Mouse (Mus musculus) hindbrain, embryonic 10.5 days (tissue): Measurements from ENCODE around the gene Srgap2. TPM values are rescaled to one million over a fixed set of nuclear protein-coding genes. Genes with fewer than 3 reads are reported as not detected.
A peak's percentile ranks its signal among the peaks of the same experiment; 100 is the strongest.

ENCODE experiments used
- DNase-seq: peaks from one replicate; pipeline ENCODE4 v3.0.0-alpha.2; 2017; ENCODE audit warnings: low spot score
- H3K27ac ChIP-seq: fragments of 300-500 bp; sonication (generic); 2 replicates; pipeline ENCODE4 v1.5.1; 2016; ENCODE audit warnings: mild to moderate bottlenecking, moderate library complexity
- H3K27me3 ChIP-seq: fragments of 300-500 bp; sonication (generic); 2 replicates; pipeline ENCODE4 v1.6.1; 2016; ENCODE audit warnings: mild to moderate bottlenecking; ENCODE audit not compliant: poor library complexity, insufficient read depth, severe bottlenecking
- H3K36me3 ChIP-seq: fragments of 300-500 bp; sonication (generic); 2 replicates; pipeline ENCODE4 v1.6.1; 2016; ENCODE audit warnings: mild to moderate bottlenecking, moderate library complexity
- H3K4me1 ChIP-seq: fragments of 300-500 bp; sonication (generic); replicated peaks from 2 replicates; pipeline ENCODE4 v1.6.1; 2016; ENCODE audit warnings: mild to moderate bottlenecking
- H3K4me3 ChIP-seq: fragments of 300-500 bp; sonication (generic); 2 replicates; pipeline ENCODE4 v1.5.1; 2016; ENCODE audit warnings: mild to moderate bottlenecking, moderate library complexity
- H3K9me3 ChIP-seq: fragments of 300-500 bp; sonication (generic); 2 replicates; pipeline ENCODE4 v1.6.1; 2016; ENCODE audit warnings: mild to moderate bottlenecking, moderate library complexity
- WGBS: fragments of 180-500 bp; shearing (Covaris S2); methylation state at CpG from one replicate; pipeline ENCODE4 v1.1.7; 2016; 5-methylcytosine and 5-hydroxymethylcytosine counted together
- polyA plus RNA-seq: library from polyadenylated mRNA; unstranded; fragments of >200 nt; fragmentation: Nextera tagmentation; extraction: Ambion mirVana; gene quantifications from 2 replicates; pipeline ENCODE4 v1.2.1, GENCODE M21; 2016

Gene Srgap2
- polyA plus RNA-seq, 1 experiment from 2014 or later: 17.2 TPM

DNA sequence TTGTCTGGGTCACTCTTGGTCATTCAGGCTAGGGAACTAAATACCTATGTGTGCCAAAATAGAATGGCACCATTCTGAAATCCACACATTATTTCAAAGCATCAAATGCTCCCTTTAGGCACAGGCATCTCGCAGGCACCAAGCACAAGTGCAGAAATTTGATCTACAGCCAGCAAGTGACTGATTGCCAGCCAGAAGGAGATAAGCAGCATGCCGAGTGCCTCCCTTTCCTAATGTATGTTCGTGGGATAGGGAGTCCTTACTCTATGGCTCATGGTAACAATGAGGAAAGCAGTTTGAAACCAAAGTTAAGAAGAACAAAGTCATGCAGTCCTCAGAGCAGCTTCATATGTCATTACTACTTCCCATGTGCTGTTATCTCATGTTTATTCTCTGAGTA lies 107.8 kb downstream of the Srgap2 start:
- DNase-seq: no peak
- Histone ChIP-seq H3K36me3 (no peaks in the 10 kb centered on the region), H3K4me1 (0 out of 2 replicates have a peak, but pooled peaks cover 10% of the 10 kb centered on the region), H3K27me3 (no peaks in the 10 kb centered on the region), H3K9me3 (no peaks in the 10 kb centered on the region), H3K27ac (no peak overlapping the region), H3K4me3 (no peak overlapping the region)
- 60% methylated on average over 3 of the region's 3 CpGs for WGBS

GRCm38 (mm10) chr1:131417821-131418660 lies 109.1 kb downstream of the Srgap2 start:
- H3K4me3 ChIP-seq: no peak overlapping the region
- 87% methylated on average over 5 of the region's 5 CpGs for WGBS
- 0 out of 2 replicates have a peak, but pooled peaks cover 10% of the 10 kb centered on the region for H3K4me1 ChIP-seq
- H3K36me3 ChIP-seq: no peaks in the 10 kb centered on the region
- no peaks in the 10 kb centered on the region for H3K9me3 ChIP-seq
- H3K27me3 ChIP-seq: no peaks in the 10 kb centered on the region
- DNase-seq: no peak
- H3K27ac ChIP-seq: no peak overlapping the region

- H3K4me1 ChIP-seq: 0 out of 2 replicates have a peak, but pooled peaks cover 10% of the 10 kb centered on the region
- no peaks in the 10 kb centered on the region for H3K9me3 ChIP-seq
- no peaks in the 10 kb centered on the region for H3K36me3 ChIP-seq
- no peak overlapping the region for H3K4me3 ChIP-seq
- no peak overlapping the region for H3K27ac ChIP-seq
- no peak for DNase-seq
- 73% methylated on average over 5 of the region's 5 CpGs for WGBS
- H3K27me3 ChIP-seq: no peaks in the 10 kb centered on the region
Observed at GRCm38 (mm10) chr1:131417059-131417750, 109.9 kb downstream of the Srgap2 start.

DNA sequence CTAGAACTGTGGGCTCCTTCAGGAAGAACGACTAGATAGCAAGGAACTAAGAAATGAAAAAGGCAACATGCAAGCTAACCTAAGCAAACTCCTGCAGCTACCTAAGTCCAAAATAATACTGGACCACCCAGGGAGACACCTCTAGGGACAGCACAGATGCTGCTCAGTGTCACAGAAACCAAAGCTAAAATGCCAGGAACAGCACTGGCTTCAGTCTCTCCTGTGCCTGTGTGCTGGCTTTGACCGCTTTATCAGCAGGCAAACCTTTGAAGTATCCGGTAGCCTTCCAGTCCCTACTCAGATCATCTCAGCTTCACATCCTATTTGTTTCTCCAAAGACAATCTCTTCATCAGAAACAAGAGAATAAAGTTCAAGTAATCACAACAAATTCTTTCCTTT lies 123.6 kb downstream of the Srgap2 start:
- 80% methylated on average over 3 of the region's 3 CpGs for WGBS

GRCm38 (mm10) chr1:131400844-131401243 lies 126.3 kb downstream of the Srgap2 start:
- Histone ChIP-seq H3K27me3 (no peaks in the 10 kb centered on the region), H3K4me1 (no peaks in the 10 kb centered on the region), H3K4me3 (no peak overlapping the region), H3K27ac (no peak overlapping the region), H3K36me3 (no peaks in the 10 kb centered on the region), H3K9me3 (no peaks in the 10 kb centered on the region)
- 88% methylated on average over 3 of the region's 3 CpGs for WGBS
- no peak for DNase-seq

More for the DNA sequence above, 123.6 kb downstream of the Srgap2 start:
- Histone ChIP-seq H3K4me3 (no peak overlapping the region), H3K9me3 (no peaks in the 10 kb centered on the region), H3K4me1 (no peaks in the 10 kb centered on the region), H3K27ac (no peak overlapping the region), H3K27me3 (no peaks in the 10 kb centered on the region), H3K36me3 (no peaks in the 10 kb centered on the region)
- no peak for DNase-seq

DNA sequence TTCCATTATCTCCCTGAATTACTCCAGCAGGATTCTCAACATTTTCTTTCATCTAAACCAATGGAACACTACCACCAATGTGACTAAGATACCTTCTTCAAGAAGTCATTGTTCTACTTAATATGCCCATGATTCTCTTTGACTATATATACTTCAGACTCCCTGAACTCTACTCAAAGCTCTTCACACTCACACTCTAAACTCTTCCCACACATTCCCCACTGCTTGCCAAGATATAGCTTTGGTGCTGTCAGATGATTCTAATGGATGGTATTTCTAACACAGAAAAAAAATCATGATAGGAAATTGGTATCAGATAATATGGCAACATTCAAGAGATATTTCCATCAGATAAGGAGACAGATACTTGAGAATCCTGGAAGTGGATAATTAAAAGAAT lies 129.0 kb downstream of the Srgap2 start:
- no peaks in the 10 kb centered on the region for H3K36me3 ChIP-seq
- H3K9me3 ChIP-seq: no peaks in the 10 kb centered on the region
- H3K4me1 ChIP-seq: no peaks in the 10 kb centered on the region
- no peak for DNase-seq
- no peak overlapping the region for H3K4me3 ChIP-seq
- H3K27ac ChIP-seq: no peak overlapping the region
- H3K27me3 ChIP-seq: no peaks in the 10 kb centered on the region

DNA sequence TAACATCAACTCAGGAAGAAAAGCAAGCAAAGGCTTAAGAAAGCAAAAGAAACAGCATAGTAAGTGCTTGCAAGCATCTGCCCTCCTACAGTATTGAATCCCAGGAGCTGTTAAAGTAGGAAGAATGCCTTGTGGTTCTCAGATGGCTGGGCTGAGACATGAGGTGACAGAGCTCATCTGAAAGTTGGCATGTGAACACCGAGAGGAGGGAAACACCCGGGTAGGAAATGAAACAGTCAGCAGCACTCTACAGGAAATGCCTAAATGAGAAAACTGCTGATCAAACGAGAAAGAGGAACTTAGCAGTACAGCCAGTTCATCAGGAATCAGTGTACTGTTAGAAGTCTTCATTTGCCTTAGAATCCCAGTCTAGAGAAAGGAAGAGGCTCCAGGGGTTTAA lies 142.7 kb downstream of the Srgap2 start:
- Histone ChIP-seq H3K4me1 (peaks cover under 1% of the 10 kb centered on the region), H3K36me3 (0 out of 2 replicates have a peak, but pooled peaks cover 5% of the 10 kb centered on the region), H3K9me3 (no peaks in the 10 kb centered on the region), H3K27me3 (no peaks in the 10 kb centered on the region), H3K4me3 (no peak overlapping the region), H3K27ac (no peak overlapping the region)
- WGBS: 68% methylated on average over 3 of the region's 3 CpGs
- no peak for DNase-seq

DNA sequence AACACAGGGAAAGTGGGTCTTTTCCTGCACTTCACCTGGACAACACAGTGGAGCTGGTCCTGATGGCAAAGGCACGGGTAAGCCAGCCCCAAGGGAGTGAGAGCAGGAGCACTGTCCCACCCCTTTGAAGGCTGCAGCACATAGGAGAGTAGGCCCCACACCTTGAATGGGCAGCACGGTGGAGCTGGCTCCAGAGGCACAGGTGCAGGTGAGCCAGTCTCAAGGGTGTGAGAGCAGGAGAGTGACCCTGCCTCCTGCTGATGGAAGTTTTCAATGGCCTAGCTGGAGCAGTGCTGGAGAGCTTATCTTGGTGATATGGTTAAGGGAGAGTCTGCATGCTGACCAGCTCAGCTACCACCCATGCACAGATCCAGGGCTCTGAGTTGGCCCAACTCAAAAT lies 145.0 kb downstream of the Srgap2 start:
- Histone ChIP-seq H3K27ac (no peak overlapping the region), H3K36me3 (peaks cover 17% of the 10 kb centered on the region), H3K4me1 (peaks cover 9% of the 10 kb centered on the region), H3K27me3 (no peaks in the 10 kb centered on the region), H3K9me3 (0 out of 2 replicates have a peak, but pooled peaks cover 6% of the 10 kb centered on the region), H3K4me3 (no peak overlapping the region)
- no peak for DNase-seq
- 84% methylated on average over 2 of the region's 2 CpGs for WGBS

DNA sequence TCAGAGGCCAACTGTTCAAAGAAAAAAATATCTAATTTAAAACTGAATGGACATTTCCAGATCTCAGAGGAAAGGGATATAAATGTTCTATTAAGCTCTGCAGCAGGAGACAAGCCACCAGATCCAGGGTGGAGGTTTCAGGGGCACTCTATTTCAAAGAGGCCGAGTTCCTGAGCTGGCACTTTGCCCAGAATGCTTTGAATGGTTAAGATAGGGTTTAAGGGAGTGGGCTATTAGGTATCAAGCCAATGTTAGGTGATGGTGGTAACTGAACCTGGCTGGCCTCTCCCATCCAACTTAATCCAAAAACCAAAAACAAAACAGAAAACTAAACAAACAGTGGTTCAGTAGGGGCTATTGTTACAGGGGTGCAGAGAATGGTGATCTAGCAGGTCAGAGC lies 146.9 kb downstream of the Srgap2 start:
- Histone ChIP-seq H3K4me3 (no peak overlapping the region), H3K27me3 (no peaks in the 10 kb centered on the region), H3K27ac (no peak overlapping the region), H3K36me3 (peaks cover 17% of the 10 kb centered on the region), H3K9me3 (0 out of 2 replicates have a peak, but pooled peaks cover 6% of the 10 kb centered on the region), H3K4me1 (peaks cover 9% of the 10 kb centered on the region)
- no peak for DNase-seq
- WGBS: 76% methylated on average over 1 of the region's 1 CpGs

DNA sequence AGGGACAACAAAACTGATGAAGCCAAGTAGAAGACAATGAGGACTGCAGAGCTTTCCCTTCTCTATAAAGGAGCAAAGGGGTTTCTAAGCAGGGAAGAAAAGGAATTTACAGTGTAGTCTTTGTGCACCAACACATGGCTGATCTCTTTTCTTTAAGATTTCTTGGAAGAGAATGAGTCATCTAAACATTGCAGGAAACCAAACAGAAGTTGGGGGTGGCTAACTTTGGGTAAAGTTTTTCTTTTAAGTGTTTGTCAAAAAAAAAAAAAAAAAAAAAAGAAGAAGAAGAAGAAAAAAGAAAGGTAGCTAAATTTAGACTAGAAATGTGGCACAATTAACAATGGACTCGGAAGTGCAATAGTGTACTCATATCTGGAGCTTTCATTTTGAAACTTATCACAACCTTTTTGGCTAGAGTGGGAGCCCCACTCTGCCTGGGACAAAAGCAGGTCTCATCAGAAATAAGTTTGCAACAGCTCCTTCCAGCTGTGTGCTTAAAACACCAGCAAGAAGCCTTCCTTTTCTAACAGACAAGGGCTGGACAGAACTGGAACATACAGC lies 148.2 kb downstream of the Srgap2 start:
- WGBS: 81% methylated on average over 1 of the region's 1 CpGs
- Histone ChIP-seq H3K9me3 (0 out of 2 replicates have a peak, but pooled peaks cover 6% of the 10 kb centered on the region), H3K36me3 (peaks cover 17% of the 10 kb centered on the region), H3K27me3 (no peaks in the 10 kb centered on the region), H3K4me1 (peaks cover 9% of the 10 kb centered on the region), H3K4me3 (no peak overlapping the region), H3K27ac (0 out of 2 replicates have a peak overlapping the region, but pooled peaks have one; percentile 29)
- DNase-seq: no peak

- Histone ChIP-seq H3K4me3 (no peak overlapping the region), H3K9me3 (0 out of 2 replicates have a peak, but pooled peaks cover 6% of the 10 kb centered on the region), H3K36me3 (peaks cover 17% of the 10 kb centered on the region), H3K27ac (0 out of 2 replicates have a peak overlapping the region, but pooled peaks have one; percentile 29), H3K27me3 (no peaks in the 10 kb centered on the region), H3K4me1 (peaks cover 9% of the 10 kb centered on the region)
- WGBS: 70% methylated on average over 7 of the region's 7 CpGs
- DNase-seq: no peak
Observed at GRCm38 (mm10) chr1:131378081-131378913, 148.9 kb downstream of the Srgap2 start.

DNA sequence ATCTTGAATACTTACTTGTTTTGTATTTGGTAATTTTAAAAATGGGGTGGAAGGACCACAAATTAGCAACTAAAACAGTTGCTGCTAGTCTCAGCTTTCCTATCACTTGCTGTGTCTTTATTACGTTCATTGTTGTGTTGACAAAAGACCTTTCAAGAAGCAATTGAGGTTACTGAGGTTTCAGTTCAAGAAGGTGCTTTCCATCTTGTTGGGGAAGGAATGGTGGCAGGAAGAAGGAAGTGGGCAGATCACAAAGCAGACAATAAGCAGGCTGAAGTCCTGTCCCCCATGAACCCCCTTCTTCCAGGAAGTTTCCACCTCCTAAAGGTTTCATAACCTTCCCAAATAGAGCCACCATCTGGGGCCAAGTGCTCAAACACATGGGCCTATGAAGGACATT lies 161.3 kb downstream of the Srgap2 start:
- Histone ChIP-seq H3K36me3 (peaks cover 10% of the 10 kb centered on the region), H3K4me1 (no peaks in the 10 kb centered on the region), H3K4me3 (no peak overlapping the region), H3K9me3 (no peaks in the 10 kb centered on the region), H3K27ac (no peak overlapping the region), H3K27me3 (no peaks in the 10 kb centered on the region)
- WGBS: 65% methylated on average over 1 of the region's 1 CpGs
- no peak for DNase-seq
